Mouse (Mus musculus) CD4-positive helper T cell, adult 2 months (primary cell): Measurements from ENCODE around the gene Ddx25.

Source experiments
- DNase-seq: peaks from one replicate; pipeline ENCODE4 v3.0.0-alpha.2; 2012; ENCODE audit warnings: low read depth, missing footprints, low spot score

The Ddx25 gene

DNA sequence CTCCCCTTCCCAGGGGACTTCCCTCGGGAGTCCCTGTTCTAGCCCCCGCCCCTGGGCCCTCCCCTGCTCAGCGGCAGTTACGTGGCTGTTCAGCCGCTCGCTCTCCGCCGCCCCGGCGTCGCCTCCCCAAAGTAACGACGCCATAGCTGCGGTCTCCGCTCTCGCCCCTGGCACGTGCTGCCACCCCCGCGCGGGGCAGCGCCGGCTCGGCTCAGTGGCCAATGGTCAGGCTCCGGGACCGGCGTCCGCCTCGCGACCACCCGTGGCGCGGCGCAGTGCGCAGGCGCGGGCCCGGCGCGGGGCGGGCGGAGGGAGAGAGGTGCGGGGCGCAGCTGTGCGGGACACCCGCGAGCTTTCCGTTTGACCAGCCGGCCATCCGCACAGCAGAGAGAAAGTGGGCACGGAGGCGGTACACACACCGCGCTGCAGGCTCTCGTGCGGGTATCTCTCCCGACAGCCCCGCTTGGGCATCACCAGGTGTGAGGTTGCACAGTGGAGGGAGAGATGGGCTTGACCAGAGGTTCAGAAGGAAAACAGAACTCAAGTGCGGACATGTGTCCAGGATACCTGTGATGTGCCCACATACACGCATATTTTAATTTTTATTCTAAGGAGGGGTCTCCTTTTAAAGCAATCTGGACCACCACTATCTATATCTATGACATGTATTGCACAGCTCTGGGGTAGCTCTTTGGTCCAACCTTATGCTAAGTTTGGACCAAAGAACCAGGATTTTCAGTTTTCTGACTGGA lies at the start of gene Ddx25, which contains the start of gene Pus3:
Ddx25 (minus strand) TSS at position 272 of the 752 bp plus-strand sequence.
Pus3 (plus strand) TSS at position 339 of the 752 bp plus-strand sequence.
- peak; percentile 56 for DNase-seq

DNA sequence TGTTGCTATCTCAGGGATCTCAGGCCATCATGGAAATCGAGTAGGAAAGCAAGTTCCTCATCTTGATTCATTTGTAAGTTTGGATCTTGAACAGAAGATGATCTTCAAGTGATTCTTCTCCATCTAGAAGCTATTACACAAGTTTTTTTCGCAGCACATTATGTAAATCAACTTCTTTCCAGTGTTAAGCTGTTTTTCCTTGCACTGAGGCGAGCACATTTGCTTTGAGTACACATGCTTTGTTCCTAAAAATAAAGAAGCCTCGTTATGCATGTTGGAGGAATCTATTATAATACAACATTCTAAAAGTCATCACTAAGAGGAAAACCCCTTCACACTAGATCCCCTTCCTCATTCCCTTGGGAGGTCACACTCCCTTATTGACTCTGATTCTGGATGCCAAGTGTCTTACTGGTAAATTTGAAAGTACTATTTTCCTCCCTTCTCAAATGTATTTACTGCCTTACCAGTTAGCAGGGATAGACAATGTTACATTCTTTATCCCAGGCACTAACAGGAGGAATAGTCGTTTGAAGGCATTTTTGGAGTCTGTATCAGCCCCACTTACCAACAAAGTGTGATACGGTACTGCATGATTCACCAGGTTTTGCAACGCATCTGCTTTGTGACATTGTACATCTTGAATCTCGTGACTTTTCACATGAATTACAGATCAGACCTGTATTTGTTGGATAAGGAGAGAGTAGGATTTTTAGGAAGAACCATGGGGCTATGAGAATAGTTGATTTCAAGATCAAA lies 49.5 kb upstream of the Ddx25 start:
- DNase-seq = no peak

- no peak for DNase-seq
Observed at GRCm38 (mm10) chr9:35592903-35593302, 34.6 kb upstream of the Ddx25 start.

GRCm38 (mm10) chr9:35587674-35588073 lies 29.3 kb upstream of the Ddx25 start:
- DNase-seq = no peak

DNA sequence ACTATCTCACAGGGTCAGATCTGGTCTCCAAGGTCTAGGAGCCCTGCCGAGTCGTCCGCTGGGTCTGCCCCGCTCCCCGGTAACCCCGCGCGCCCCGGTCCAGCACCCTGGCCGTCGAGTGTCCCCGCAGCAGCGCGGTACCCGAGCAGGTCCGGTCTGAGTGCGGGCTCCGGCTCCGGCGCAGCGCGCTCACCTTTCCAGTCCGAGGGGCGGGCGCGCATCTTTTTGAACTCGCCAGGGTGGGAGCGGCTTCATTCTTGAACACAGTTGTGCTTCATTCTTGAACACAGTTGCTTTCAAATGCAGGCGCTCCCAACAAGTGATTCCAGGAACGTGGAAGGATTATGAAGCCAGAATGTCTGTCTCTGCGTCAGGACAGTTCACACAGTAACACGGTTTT lies 16.1 kb upstream of the Ddx25 start:
- no peak for DNase-seq

DNA sequence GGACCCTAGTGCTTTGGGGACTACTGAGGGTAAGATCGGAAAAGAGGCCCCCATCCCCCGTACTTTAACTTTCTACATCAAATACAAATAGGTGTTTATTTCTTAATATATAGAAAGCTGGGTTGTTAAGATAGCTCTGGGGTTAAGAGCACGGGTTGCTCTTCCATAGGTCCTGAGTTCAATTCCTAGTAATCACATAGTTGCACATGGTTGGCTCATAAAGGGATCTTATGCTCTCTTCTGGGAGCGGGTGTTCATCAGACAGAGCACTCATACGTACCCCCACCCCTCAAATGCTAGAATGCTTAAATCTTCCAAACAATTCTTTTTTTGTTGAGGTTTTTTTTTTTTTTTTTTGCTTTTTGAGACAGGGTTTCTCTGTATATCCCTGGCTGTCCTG lies 12.3 kb upstream of the Ddx25 start:
- no peak for DNase-seq

GRCm38 (mm10) chr9:35569571-35570534 lies 11.5 kb upstream of the Ddx25 start, which contains the start of the genes Pate2 and Hyls1:
TSS of gene Pate2 (plus strand) at chr9:35570284.
TSS of gene Hyls1 (minus strand) at chr9:35570398.
- peak; percentile 97 for DNase-seq

DNA sequence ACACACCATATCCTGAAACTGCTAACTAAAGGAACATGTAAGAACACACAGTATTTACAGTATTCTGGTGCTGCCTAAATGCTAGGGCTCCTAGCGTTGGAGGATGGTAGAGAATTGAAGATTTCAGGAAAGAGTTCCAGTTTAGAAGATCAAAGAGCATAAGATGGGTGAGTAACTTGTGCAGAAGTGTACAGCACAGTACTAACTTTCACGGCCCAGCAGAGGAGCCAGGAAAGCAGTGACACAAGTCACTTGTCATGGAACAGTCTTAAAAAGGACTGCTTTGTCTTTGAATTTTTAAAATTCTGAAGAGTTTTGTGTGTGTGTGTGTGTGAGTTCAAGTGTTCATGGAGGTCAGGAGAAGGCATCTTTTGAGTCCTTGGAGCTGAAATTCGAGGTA lies 9.7 kb upstream of the Ddx25 start:
- DNase-seq = no peak

- no peak for DNase-seq
Observed at GRCm38 (mm10) chr9:35564536-35565240, 6.4 kb upstream of the Ddx25 start.

DNA sequence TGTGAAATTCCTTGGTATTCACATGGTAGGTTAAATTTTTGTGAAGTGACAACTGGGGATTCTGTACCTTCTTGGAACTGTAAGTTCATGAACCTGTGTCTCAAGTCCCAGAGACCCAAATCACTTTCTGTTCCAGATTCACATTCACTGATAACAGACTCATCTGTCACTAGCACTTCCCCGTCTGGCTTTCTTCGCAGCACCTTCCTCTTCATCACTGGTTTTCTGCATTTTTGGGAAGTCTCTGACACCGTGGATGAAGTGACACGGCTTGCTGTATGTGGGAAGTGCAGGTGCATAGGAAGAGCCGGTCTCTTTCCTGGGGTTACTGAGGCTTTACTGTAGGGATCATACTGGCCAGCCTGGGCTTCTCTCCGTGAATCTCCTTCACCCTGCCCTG lies 3.3 kb upstream of the Ddx25 start:
- DNase-seq = no peak

GRCm38 (mm10) chr9:35561076-35561475 lies 2.7 kb upstream of the Ddx25 start:
- no peak for DNase-seq

GRCm38 (mm10) chr9:35559009-35559890 lies 922 bp upstream of the Ddx25 start:
- DNase-seq = peak; percentile 87

DNA sequence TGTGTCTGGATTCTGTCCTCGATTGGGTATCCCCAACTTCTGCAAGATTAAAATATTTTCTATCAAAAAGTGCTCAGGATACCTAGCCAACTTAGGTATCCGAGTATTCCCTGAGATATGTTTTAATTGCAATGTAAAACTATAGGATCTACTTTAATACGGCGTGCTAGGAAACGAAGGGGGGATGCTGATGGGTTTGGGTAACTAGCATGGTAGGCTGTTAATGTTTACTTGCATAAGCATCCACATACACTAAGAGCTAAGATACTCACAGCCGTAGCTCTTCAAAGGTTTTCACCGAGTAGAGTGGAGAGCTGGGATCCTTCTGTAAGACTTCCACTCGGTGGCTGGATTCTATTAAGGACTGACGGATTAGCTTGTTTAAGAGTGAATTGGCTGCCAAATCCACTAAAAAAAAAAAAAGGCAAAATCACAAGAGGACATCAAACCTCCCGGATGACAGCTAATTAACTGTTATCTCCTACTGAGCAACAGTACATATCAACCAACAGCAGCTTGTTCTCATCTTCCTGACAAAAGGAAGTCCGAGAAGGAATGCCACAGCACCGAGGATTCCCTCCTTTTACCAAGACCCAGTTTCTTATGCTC lies 1.7 kb downstream of the Ddx25 start:
- DNase-seq = no peak

- DNase-seq = no peak
Observed at GRCm38 (mm10) chr9:35548455-35548854, 9.9 kb downstream of the Ddx25 start.

DNA sequence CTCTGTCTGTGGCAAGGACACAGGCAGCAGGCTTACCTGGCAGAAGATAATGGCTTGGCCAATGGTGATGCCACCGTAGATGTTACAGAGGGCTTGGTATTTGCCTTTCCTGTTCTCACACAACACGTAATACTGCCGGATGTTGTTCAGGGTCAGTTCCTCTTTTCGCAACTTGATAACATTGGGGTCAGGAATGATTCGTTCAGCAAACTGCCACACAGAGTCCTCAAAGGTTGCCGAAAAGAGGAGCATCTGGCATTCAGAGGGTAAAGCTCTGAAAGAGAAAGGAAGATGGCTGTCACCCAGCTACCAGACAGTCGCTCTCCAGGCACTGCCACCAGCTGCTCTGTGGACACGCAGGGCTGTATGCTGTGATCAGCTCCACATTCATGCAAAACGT lies 11.6 kb downstream of the Ddx25 start:
- no peak for DNase-seq

DNA sequence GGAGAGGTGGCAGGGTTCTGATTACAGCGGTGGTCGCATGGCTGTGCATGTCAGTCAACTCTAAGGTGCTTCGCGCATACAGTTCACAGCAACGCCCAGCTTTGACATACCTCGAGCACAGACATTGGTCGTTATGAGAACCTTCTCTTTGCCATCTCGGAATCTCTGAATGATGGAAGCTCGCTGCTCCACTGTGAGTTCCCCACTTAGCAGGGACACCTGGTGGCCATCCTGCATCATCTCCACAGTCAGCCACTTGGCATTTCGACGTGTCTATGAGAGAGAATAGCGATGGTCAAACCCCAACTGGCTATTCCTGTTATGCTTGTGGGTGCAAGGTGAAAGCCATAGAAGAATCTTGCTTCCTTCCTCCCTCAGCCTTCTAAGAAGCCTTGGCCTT lies 12.6 kb downstream of the Ddx25 start:
- DNase-seq = no peak

DNA sequence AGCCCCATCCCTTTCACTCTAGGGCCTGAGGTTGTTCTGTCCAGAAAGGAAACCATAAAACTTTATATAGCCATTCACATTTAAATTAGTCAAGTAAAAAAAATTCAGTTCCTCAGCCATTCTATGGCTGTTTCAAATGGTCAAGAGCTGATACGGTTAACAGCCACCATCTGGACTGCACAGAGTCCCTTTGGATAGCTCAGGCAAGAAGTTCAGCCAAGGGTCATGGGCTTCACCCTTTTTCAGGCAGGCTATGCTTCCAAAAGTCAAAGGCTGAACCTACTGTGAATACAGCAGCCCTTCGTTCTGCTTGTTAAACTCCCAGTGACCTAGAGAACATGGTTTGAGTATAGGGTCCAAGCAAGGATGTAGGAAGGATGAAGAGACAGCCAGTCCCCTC lies 13.7 kb downstream of the Ddx25 start:
- DNase-seq = no peak

GRCm38 (mm10) chr9:35543099-35543860 lies 15.0 kb downstream of the Ddx25 start:
- DNase-seq = no peak

GRCm38 (mm10) chr9:35541941-35542340 lies 16.4 kb downstream of the Ddx25 start:
- no peak for DNase-seq
